Mouse (Mus musculus): ENCODE data around the gene Gnmt. TPM values are rescaled to one million over a fixed set of nuclear protein-coding genes. Genes with fewer than 3 reads are reported as not detected.
A peak's percentile ranks its signal among the peaks of the same experiment; 100 is the strongest.

The Gnmt gene
- 2.5 and 5.2 TPM in 2 replicates for polyA plus RNA-seq (2015; fragmentation: Nextera tagmentation; extraction: Ambion mirVana)

DNA sequence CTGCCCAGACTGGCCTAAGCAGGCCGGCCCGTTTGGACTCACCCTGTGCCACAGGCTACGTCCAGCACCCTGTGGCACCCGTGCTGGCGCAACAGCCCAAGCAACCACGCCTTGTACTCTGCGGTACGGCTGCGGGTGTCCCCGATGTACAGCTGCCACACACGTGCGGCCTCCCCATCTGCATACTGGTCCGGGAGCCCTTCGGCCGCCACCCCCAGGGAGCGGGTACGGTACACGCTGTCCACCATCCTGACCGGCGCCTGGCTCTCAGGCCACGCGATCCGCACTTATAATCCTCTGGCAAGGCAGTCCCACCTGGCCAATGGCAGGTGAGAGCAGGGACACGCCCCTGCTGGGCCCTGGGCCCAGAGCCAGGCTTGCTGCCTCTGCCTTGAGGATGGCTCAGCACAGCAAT, at the start of gene Gnmt:
Gene Gnmt (minus strand): TSS at position 265 of the 415 bp plus-strand sequence.
- WGBS: 13% methylated on average over 24 of the region's 24 CpGs

DNA sequence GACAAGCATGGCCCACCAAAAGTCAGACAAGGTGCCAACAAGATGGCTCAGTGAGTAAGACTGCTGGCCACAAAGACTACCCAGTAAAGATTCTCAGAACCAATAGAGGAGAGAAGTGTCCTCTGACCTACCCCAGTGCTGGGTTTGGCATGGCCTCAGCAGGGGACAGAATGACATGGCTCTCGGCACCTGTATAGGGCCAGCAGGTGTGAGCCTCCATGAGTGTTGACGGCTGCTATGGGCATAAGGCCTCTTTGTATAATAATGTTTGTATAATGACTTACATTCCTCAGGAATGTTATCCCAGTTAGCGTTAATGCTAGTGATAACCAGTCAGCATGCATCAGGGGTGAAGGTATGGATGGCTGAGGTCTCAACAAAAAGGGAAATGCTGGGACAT, 47.1 kb upstream of the Gnmt start:
- Histone ChIP-seq H3K4me3 (ENCODE audit: low read length) (no peak overlapping the region), H3K27ac (ENCODE audit: low read length) (peak overlapping the region; percentile 69)

More for the DNA sequence above, at the start of gene Gnmt:
- H3K4me1 ChIP-seq (replicated peaks; ENCODE audit: control insufficient read depth, insufficient read depth, low read length): peaks cover 7% of the 10 kb centered on the region
- peak within 1 kb of the TSS; percentile 58 for H3K4me2 ChIP-seq (ENCODE audit: low read depth, low read length)
- peak; percentile 64 for ATAC-seq (ENCODE audit: low read depth)
- H3K27ac ChIP-seq (ENCODE audit: low read length): no peak within 1 kb of the TSS
- H3K36me3 ChIP-seq (ENCODE audit: control insufficient read depth, insufficient read depth, low read length): peaks cover 3% of the 10 kb centered on the region; the same call in 1 of the 2 replicates
- peak within 1 kb of the TSS; percentile 43; the same call in 1 of the 2 replicates for H3K9ac ChIP-seq (ENCODE audit: low read length)
- peak within 1 kb of the TSS; percentile 41 for H3K4me3 ChIP-seq (ENCODE audit: low read length)
- no peaks in the 10 kb centered on the region for H3K9me3 ChIP-seq (ENCODE audit: control insufficient read depth, low read length)
- peaks cover 16% of the 10 kb centered on the region; the same call in 1 of the 2 replicates for H3K27me3 ChIP-seq (ENCODE audit: control insufficient read depth, insufficient read depth, low read depth, low read length)

DNA sequence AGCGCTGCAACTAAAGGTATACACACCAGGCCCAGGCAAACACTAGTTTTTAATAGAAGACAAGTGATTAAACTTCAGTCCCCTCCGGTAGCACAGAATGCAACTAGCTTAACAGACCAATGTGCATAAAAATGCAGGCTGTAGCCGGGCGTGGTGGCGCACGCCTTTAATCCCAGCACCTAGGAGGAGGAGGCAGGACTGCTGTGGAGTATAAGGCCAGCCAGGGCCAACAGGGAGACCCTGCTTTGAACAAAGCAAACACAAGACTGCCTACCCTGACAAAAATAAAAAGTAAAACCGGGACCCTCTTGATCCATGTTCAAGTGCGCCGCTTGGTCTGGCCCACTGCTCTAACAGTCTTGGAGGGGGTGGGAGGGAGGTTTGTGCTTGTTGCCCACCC, 46.1 kb upstream of the Gnmt start:
- H3K4me1 ChIP-seq (replicated peaks; ENCODE audit: control insufficient read depth, insufficient read depth, low read length): peaks cover 21% of the 10 kb centered on the region
- no peaks in the 10 kb centered on the region for H3K9me3 ChIP-seq (ENCODE audit: control insufficient read depth, low read length)
- H3K4me3 ChIP-seq (ENCODE audit: low read length): no peak overlapping the region
- ATAC-seq (ENCODE audit: low read depth): no peak
- 85% methylated on average over 9 of the region's 9 CpGs for WGBS
- peaks cover 50% of the 10 kb centered on the region for H3K36me3 ChIP-seq (ENCODE audit: control insufficient read depth, insufficient read depth, low read length)
- H3K27me3 ChIP-seq (ENCODE audit: control insufficient read depth, insufficient read depth, low read depth, low read length): no peaks in the 10 kb centered on the region
- H3K27ac ChIP-seq (ENCODE audit: low read length): no peak overlapping the region
- H3K9ac ChIP-seq (ENCODE audit: low read length): no peak overlapping the region
- no peak overlapping the region for H3K4me2 ChIP-seq (ENCODE audit: low read depth, low read length)

More for the DNA sequence above, 47.1 kb upstream of the Gnmt start:
- H3K36me3 ChIP-seq (ENCODE audit: control insufficient read depth, insufficient read depth, low read length): peaks cover 57% of the 10 kb centered on the region
- WGBS: 39% methylated on average over 3 of the region's 3 CpGs
- H3K27me3 ChIP-seq (ENCODE audit: control insufficient read depth, insufficient read depth, low read depth, low read length): no peaks in the 10 kb centered on the region
- no peak overlapping the region for H3K4me2 ChIP-seq (ENCODE audit: low read depth, low read length)
- no peak overlapping the region for H3K9ac ChIP-seq (ENCODE audit: low read length)
- no peak for ATAC-seq (ENCODE audit: low read depth)
- peaks cover 22% of the 10 kb centered on the region for H3K4me1 ChIP-seq (replicated peaks; ENCODE audit: control insufficient read depth, insufficient read depth, low read length)
- H3K9me3 ChIP-seq (ENCODE audit: control insufficient read depth, low read length): no peaks in the 10 kb centered on the region

DNA sequence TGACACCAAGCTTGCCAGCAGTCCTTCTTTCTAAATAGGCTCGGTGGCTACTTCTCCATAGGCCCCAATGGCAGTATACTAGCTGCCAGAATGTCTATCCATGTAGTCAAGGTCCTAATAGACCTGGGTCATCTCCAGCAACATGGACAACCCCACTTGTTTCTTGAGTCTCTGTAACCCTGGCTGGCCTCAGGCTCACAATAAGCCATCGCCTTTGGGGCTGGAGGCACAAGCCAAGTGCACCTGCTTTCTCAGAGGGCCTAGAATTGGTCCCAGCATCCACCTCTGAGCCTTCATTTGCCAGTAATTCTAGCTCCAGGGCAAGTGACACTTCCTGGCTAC, 45.1 kb upstream of the Gnmt start:
- Histone ChIP-seq H3K9me3 (ENCODE audit: control insufficient read depth, low read length) (no peaks in the 10 kb centered on the region), H3K27ac (ENCODE audit: low read length) (no peak overlapping the region), H3K4me1 (replicated peaks; ENCODE audit: control insufficient read depth, insufficient read depth, low read length) (peaks cover 21% of the 10 kb centered on the region), H3K36me3 (ENCODE audit: control insufficient read depth, insufficient read depth, low read length) (peaks cover 41% of the 10 kb centered on the region), H3K9ac (ENCODE audit: low read length) (no peak overlapping the region), H3K4me3 (ENCODE audit: low read length) (0 out of 2 replicates have a peak overlapping the region, but pooled peaks have one; percentile 6), H3K4me2 (ENCODE audit: low read depth, low read length) (peak overlapping the region; percentile 71), H3K27me3 (ENCODE audit: control insufficient read depth, insufficient read depth, low read depth, low read length) (no peaks in the 10 kb centered on the region)
- ATAC-seq (ENCODE audit: low read depth): no peak
- WGBS: 47% methylated on average over 2 of the region's 2 CpGs

DNA sequence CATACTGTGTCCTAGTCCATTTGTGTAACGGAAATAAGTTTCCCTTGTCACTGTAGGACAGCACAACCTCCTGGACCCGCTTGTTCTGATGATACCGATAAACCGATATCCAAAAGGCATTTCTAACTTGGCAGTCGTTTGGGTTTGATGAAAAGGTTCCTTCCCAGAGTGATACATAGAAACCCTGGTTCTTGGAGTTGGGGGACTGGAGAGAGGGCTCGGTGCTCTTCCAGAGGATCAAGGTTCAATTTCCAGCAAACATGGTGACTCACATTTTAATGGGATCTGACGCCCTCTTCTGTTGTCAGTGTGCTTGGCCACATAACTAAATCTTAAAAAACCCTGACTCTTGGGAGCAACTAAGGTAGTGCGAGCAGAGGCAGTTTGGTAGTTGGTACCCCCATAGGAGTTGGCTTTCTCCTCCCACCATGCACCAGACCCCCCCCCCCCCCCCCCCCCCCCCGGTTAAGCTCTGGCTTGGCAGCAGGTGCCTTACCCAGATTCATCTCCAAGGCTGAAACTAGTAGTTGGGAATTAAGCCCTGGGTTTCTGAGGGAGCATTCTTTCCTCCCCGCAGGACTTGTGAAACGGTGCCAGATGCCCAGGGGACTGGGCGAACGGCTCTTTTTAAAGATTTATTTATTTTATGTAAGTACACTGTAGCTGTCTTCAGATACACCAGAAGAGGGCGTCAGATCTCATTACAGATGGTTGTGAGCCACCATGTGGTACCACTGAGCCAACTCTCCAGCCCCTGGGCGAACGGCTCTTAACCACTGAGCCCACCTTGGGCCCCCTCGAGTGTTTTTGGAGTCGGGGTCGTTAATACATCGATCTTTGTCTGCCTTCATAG, 44.5 kb upstream of the Gnmt start:
- H3K27me3 ChIP-seq (ENCODE audit: control insufficient read depth, insufficient read depth, low read depth, low read length): no peaks in the 10 kb centered on the region
- peak overlapping the region; percentile 90 for H3K27ac ChIP-seq (ENCODE audit: low read length)
- H3K36me3 ChIP-seq (ENCODE audit: control insufficient read depth, insufficient read depth, low read length): peaks cover 36% of the 10 kb centered on the region
- WGBS: 6% methylated on average over 19 of the region's 20 CpGs
- peak; percentile 2; the same call in 1 of the 2 replicates for ATAC-seq (ENCODE audit: low read depth)
- H3K4me2 ChIP-seq (ENCODE audit: low read depth, low read length): peak overlapping the region; percentile 71
- no peaks in the 10 kb centered on the region for H3K9me3 ChIP-seq (ENCODE audit: control insufficient read depth, low read length)
- H3K4me3 ChIP-seq (ENCODE audit: low read length): peak overlapping the region; percentile 97
- H3K4me1 ChIP-seq (replicated peaks; ENCODE audit: control insufficient read depth, insufficient read depth, low read length): peaks cover 21% of the 10 kb centered on the region
- H3K9ac ChIP-seq (ENCODE audit: low read length): peak overlapping the region; percentile 89

DNA sequence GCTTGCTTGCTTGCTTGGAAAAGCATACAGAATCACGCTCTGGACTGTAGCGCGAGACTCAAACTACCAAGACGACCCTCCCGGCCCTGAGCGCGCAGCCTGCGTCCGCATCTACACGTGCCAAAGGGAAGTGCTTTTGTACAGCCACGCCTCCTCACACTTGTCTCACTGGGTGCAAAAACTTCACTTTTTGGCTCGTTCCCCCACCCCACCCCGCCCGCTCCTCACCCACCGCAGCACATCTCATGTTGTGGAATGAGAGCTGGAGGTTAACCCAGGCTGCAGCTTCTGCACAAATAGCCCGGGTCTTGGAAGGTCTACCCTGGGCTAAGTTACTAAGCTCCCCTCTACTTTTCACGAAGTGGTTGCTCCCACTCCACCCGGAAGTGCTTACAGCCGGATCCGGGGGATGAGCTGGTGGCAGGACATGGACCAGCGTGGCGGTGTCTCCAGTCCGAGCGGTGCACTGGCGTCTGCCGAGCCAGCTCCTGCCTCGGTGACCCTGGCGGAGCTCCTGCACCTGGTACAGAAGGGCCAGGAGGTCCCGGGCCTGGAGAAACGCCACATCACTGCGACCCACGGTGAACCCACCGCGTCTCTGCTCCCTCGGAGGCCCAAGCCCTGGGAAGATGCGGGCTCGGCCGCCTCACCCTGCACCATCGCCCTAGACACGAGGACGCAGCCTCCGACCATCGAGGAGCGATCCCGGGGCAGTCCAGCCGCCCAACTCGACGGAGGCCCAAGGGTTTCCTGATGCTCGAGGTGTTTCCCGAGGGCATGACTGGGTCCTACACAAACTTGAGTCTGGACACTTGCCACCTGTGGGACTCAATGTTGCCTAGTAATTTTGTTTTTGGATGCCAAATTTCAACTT, 43.7 kb upstream of the Gnmt start, which contains the start of gene 2310039H08Rik:
Gene 2310039H08Rik (plus strand): TSS at position 232 of the 874 bp plus-strand sequence.
- WGBS: under 1% methylated on average over 50 of the region's 50 CpGs
- Histone ChIP-seq H3K4me3 (ENCODE audit: low read length) (peak within 1 kb of the TSS; percentile 97), H3K36me3 (ENCODE audit: control insufficient read depth, insufficient read depth, low read length) (peaks cover 27% of the 10 kb centered on the region), H3K27ac (ENCODE audit: low read length) (peak within 1 kb of the TSS; percentile 90), H3K4me1 (replicated peaks; ENCODE audit: control insufficient read depth, insufficient read depth, low read length) (peaks cover 21% of the 10 kb centered on the region), H3K9me3 (ENCODE audit: control insufficient read depth, low read length) (no peaks in the 10 kb centered on the region), H3K9ac (ENCODE audit: low read length) (peak within 1 kb of the TSS; percentile 89), H3K4me2 (ENCODE audit: low read depth, low read length) (peak within 1 kb of the TSS; percentile 71), H3K27me3 (ENCODE audit: control insufficient read depth, insufficient read depth, low read depth, low read length) (no peaks in the 10 kb centered on the region)
- ATAC-seq (ENCODE audit: low read depth): peak; percentile 91

DNA sequence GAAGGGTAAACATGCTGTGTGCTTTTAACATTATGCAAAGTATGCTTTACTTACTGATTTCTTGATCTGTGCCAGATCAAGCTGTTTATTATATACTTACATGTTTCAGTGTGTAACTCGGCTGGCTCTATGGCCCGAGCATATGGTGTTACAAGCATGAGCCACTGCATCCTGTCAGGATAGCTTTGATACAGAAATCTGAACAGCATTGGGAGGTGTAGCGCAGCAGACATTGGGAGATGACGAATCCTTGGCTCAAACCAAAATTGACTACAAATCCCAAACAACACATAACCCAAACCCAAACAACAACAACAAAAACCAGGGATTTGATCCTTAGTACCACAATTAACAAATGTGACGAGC, 43.1 kb upstream of the Gnmt start:
- Histone ChIP-seq H3K27ac (ENCODE audit: low read length) (peak overlapping the region; percentile 90), H3K4me1 (replicated peaks; ENCODE audit: control insufficient read depth, insufficient read depth, low read length) (peaks cover 21% of the 10 kb centered on the region), H3K27me3 (ENCODE audit: control insufficient read depth, insufficient read depth, low read depth, low read length) (no peaks in the 10 kb centered on the region), H3K9ac (ENCODE audit: low read length) (peak overlapping the region; percentile 89), H3K9me3 (ENCODE audit: control insufficient read depth, low read length) (no peaks in the 10 kb centered on the region), H3K4me2 (ENCODE audit: low read depth, low read length) (peak overlapping the region; percentile 71), H3K36me3 (ENCODE audit: control insufficient read depth, insufficient read depth, low read length) (peaks cover 21% of the 10 kb centered on the region), H3K4me3 (ENCODE audit: low read length) (peak overlapping the region; percentile 97)
- peak; percentile 32 for ATAC-seq (ENCODE audit: low read depth)
- WGBS: 2% methylated on average over 5 of the region's 5 CpGs

DNA sequence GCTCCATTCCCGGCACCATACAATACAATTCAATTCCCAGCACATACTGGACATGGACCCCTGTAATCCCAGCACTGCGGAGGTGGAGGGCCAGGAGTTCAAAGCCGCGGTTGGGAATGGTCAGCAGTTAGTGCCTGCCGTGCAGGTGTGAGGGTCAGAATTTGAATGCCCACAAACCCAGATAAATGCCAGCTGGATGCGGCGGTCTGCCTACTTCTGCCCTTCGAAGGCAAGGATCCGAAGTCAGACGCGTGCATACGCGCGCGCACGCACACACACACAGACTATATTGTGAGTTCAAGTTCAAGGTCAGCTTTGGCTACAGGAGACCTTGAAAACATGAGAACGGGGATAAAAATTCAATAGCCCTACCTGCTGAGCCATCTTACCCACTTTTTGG, 42.6 kb upstream of the Gnmt start:
- WGBS: 46% methylated on average over 17 of the region's 17 CpGs
- Histone ChIP-seq H3K27me3 (ENCODE audit: control insufficient read depth, insufficient read depth, low read depth, low read length) (no peaks in the 10 kb centered on the region), H3K4me2 (ENCODE audit: low read depth, low read length) (peak overlapping the region; percentile 71), H3K27ac (ENCODE audit: low read length) (peak overlapping the region; percentile 90; the same call in 1 of the 2 replicates), H3K4me1 (replicated peaks; ENCODE audit: control insufficient read depth, insufficient read depth, low read length) (peaks cover 21% of the 10 kb centered on the region), H3K9ac (ENCODE audit: low read length) (peak overlapping the region; percentile 89), H3K4me3 (ENCODE audit: low read length) (peak overlapping the region; percentile 97), H3K9me3 (ENCODE audit: control insufficient read depth, low read length) (no peaks in the 10 kb centered on the region), H3K36me3 (ENCODE audit: control insufficient read depth, insufficient read depth, low read length) (peaks cover 17% of the 10 kb centered on the region)
- no peak for ATAC-seq (ENCODE audit: low read depth)

DNA sequence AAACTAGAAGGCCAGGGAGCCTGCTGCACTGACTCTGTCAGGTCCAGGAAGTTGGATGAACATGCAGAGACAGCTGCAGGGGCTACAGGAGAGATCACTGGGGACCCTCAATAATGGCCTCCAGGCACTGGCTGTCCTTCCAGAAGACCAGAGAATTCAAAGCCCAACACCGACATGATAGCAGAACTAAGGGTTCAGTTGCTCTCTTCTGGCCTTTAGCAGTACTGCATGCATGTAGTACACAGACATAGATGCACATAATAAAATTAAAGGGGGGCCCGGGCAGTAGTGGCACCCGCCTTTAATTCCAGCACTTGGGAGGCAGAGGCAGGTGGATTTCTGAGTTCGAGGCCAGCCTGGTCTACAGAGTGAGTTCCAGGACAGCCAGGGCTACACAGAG, 42.1 kb upstream of the Gnmt start:
- H3K4me2 ChIP-seq (ENCODE audit: low read depth, low read length): no peak overlapping the region
- H3K27me3 ChIP-seq (ENCODE audit: control insufficient read depth, insufficient read depth, low read depth, low read length): no peaks in the 10 kb centered on the region
- peaks cover 12% of the 10 kb centered on the region for H3K36me3 ChIP-seq (ENCODE audit: control insufficient read depth, insufficient read depth, low read length)
- 85% methylated on average over 4 of the region's 4 CpGs for WGBS
- no peaks in the 10 kb centered on the region for H3K9me3 ChIP-seq (ENCODE audit: control insufficient read depth, low read length)
- ATAC-seq (ENCODE audit: low read depth): no peak
- no peak overlapping the region for H3K4me3 ChIP-seq (ENCODE audit: low read length)
- H3K4me1 ChIP-seq (replicated peaks; ENCODE audit: control insufficient read depth, insufficient read depth, low read length): peaks cover 18% of the 10 kb centered on the region
- no peak overlapping the region for H3K27ac ChIP-seq (ENCODE audit: low read length)
- no peak overlapping the region for H3K9ac ChIP-seq (ENCODE audit: low read length)
